Mouse (Mus musculus) embryonic facial prominence, embryonic 12.5 days (tissue): ENCODE data around the gene Nnmt. TPM values are rescaled to one million over a fixed set of nuclear protein-coding genes. Genes with fewer than 3 reads are reported as not detected.

ENCODE experiments used
- ATAC-seq: fragments of 200-750 bp; cut with Nextera tagmentation; 2 replicates; pipeline ENCODE4 v1.8.0; 2017; ENCODE audit not compliant: insufficient number of reproducible peaks, insufficient read depth, low FRiP score, low TSS enrichment
- H3K27ac ChIP-seq: fragments of 300-500 bp; sonication (generic); 2 replicates; pipeline ENCODE4 v1.5.1; 2016; ENCODE audit warnings: mild to moderate bottlenecking
- H3K27me3 ChIP-seq: fragments of 300-500 bp; sonication (generic); 2 replicates; pipeline ENCODE4 v1.6.1; 2016; ENCODE audit warnings: mild to moderate bottlenecking, moderate library complexity
- H3K36me3 ChIP-seq: fragments of 300-500 bp; sonication (generic); 2 replicates; pipeline ENCODE4 v1.6.1; 2016; ENCODE audit warnings: mild to moderate bottlenecking
- H3K4me1 ChIP-seq: fragments of 300-500 bp; sonication (generic); 2 replicates; pipeline ENCODE4 v1.6.1; 2016
- H3K4me2 ChIP-seq: fragments of 300-500 bp; sonication (generic); replicated peaks from 2 replicates; pipeline ENCODE4 v1.6.1; 2016; ENCODE audit warnings: mild to moderate bottlenecking, moderate library complexity
- H3K4me3 ChIP-seq: fragments of 300-500 bp; sonication (generic); 2 replicates; pipeline ENCODE4 v1.5.1; 2016; ENCODE audit warnings: mild to moderate bottlenecking
- H3K9ac ChIP-seq: fragments of 300-500 bp; sonication (generic); 2 replicates; pipeline ENCODE4 v1.6.1; 2016; ENCODE audit warnings: mild to moderate bottlenecking, moderate library complexity
- H3K9me3 ChIP-seq: fragments of 300-500 bp; sonication (generic); 2 replicates; pipeline ENCODE4 v1.6.1; 2016; ENCODE audit warnings: mild to moderate bottlenecking, moderate library complexity
- WGBS: fragments of 180-500 bp; shearing (Covaris S2); methylation state at CpG from one replicate; pipeline ENCODE4 v1.1.7; 2016; 5-methylcytosine and 5-hydroxymethylcytosine counted together
- polyA plus RNA-seq: library from polyadenylated mRNA; unstranded; fragments of >200 nt; fragmentation: Nextera tagmentation; extraction: Ambion mirVana; gene quantifications from 2 replicates; pipeline ENCODE4 v1.2.1, GENCODE M21; 2016

The Nnmt gene
- polyA plus RNA-seq, 1 experiment from 2014 or later = 5.2 TPM

GRCm38 (mm10) chr9:48600066-48600465 is 4.9 kb downstream of the Nnmt start:
- WGBS = 49% methylated on average over 2 of the region's 2 CpGs
- no peaks in the 10 kb centered on the region for H3K36me3 ChIP-seq
- no peak overlapping the region for H3K4me2 ChIP-seq
- no peak for ATAC-seq
- H3K4me1 ChIP-seq = 0 out of 2 replicates have a peak, but pooled peaks cover 4% of the 10 kb centered on the region
- H3K27ac ChIP-seq = no peak overlapping the region
- no peaks in the 10 kb centered on the region for H3K9me3 ChIP-seq
- no peak overlapping the region for H3K4me3 ChIP-seq
- H3K27me3 ChIP-seq = peaks cover 4% of the 10 kb centered on the region; the same call in 1 of the 2 replicates
- no peak overlapping the region for H3K9ac ChIP-seq

GRCm38 (mm10) chr9:48597494-48597893 is 7.5 kb downstream of the Nnmt start:
- H3K9ac ChIP-seq = no peak overlapping the region
- H3K4me3 ChIP-seq = no peak overlapping the region
- no peaks in the 10 kb centered on the region for H3K36me3 ChIP-seq
- H3K4me1 ChIP-seq = 0 out of 2 replicates have a peak, but pooled peaks cover 4% of the 10 kb centered on the region
- H3K4me2 ChIP-seq = no peak overlapping the region
- H3K9me3 ChIP-seq = no peaks in the 10 kb centered on the region
- ATAC-seq = no peak
- H3K27ac ChIP-seq = no peak overlapping the region
- WGBS = 80% methylated on average over 5 of the region's 5 CpGs
- H3K27me3 ChIP-seq = peaks cover 4% of the 10 kb centered on the region; the same call in 1 of the 2 replicates

GRCm38 (mm10) chr9:48596924-48597323 is 8.0 kb downstream of the Nnmt start:
- H3K36me3 ChIP-seq = no peaks in the 10 kb centered on the region
- H3K27me3 ChIP-seq = peaks cover 4% of the 10 kb centered on the region; the same call in 1 of the 2 replicates
- H3K27ac ChIP-seq = no peak overlapping the region
- no peak overlapping the region for H3K4me3 ChIP-seq
- 68% methylated on average over 11 of the region's 11 CpGs for WGBS
- no peaks in the 10 kb centered on the region for H3K9me3 ChIP-seq
- ATAC-seq = no peak
- no peak overlapping the region for H3K9ac ChIP-seq
- no peak overlapping the region for H3K4me2 ChIP-seq
- H3K4me1 ChIP-seq = 0 out of 2 replicates have a peak, but pooled peaks cover 4% of the 10 kb centered on the region

GRCm38 (mm10) chr9:48593915-48594314 is 11.0 kb downstream of the Nnmt start:
- Histone ChIP-seq H3K4me1 (no peaks in the 10 kb centered on the region), H3K4me3 (no peak overlapping the region), H3K27ac (no peak overlapping the region), H3K4me2 (no peak overlapping the region), H3K9ac (no peak overlapping the region), H3K27me3 (peaks cover 4% of the 10 kb centered on the region; the same call in 1 of the 2 replicates), H3K36me3 (no peaks in the 10 kb centered on the region), H3K9me3 (no peaks in the 10 kb centered on the region)
- 55% methylated on average over 8 of the region's 8 CpGs for WGBS
- no peak for ATAC-seq

GRCm38 (mm10) chr9:48590606-48591005 is 14.3 kb downstream of the Nnmt start:
- Histone ChIP-seq H3K36me3 (no peaks in the 10 kb centered on the region), H3K4me3 (no peak overlapping the region), H3K4me2 (no peak overlapping the region), H3K4me1 (peaks cover 4% of the 10 kb centered on the region; the same call in 1 of the 2 replicates), H3K9me3 (no peaks in the 10 kb centered on the region), H3K9ac (no peak overlapping the region), H3K27me3 (peaks cover 3% of the 10 kb centered on the region; the same call in 1 of the 2 replicates), H3K27ac (no peak overlapping the region)
- no peak for ATAC-seq
- 81% methylated on average over 4 of the region's 4 CpGs for WGBS

- Histone ChIP-seq H3K27me3 (no peaks in the 10 kb centered on the region), H3K4me3 (no peak overlapping the region), H3K4me1 (peaks cover 4% of the 10 kb centered on the region; the same call in 1 of the 2 replicates), H3K4me2 (no peak overlapping the region), H3K36me3 (no peaks in the 10 kb centered on the region), H3K27ac (no peak overlapping the region), H3K9me3 (no peaks in the 10 kb centered on the region), H3K9ac (no peak overlapping the region)
- ATAC-seq = no peak
- WGBS = 5% methylated on average over 4 of the region's 4 CpGs
Measured at GRCm38 (mm10) chr9:48586332-48586731, 18.6 kb downstream of the Nnmt start.

- ATAC-seq = no peak
- H3K27ac ChIP-seq = no peak overlapping the region
- H3K4me2 ChIP-seq = no peak overlapping the region
- H3K9ac ChIP-seq = no peak overlapping the region
- no peaks in the 10 kb centered on the region for H3K4me1 ChIP-seq
- H3K27me3 ChIP-seq = no peaks in the 10 kb centered on the region
- no peaks in the 10 kb centered on the region for H3K36me3 ChIP-seq
- no peak overlapping the region for H3K4me3 ChIP-seq
- WGBS = 88% methylated on average over 1 of the region's 1 CpGs
- no peaks in the 10 kb centered on the region for H3K9me3 ChIP-seq
Measured at GRCm38 (mm10) chr9:48580808-48581207, 24.1 kb downstream of the Nnmt start.

- H3K27me3 ChIP-seq = no peaks in the 10 kb centered on the region
- H3K4me3 ChIP-seq = no peak overlapping the region
- ATAC-seq = no peak
- H3K9ac ChIP-seq = no peak overlapping the region
- WGBS = 95% methylated on average over 5 of the region's 5 CpGs
- no peaks in the 10 kb centered on the region for H3K36me3 ChIP-seq
- H3K27ac ChIP-seq = no peak overlapping the region
- H3K4me1 ChIP-seq = no peaks in the 10 kb centered on the region
- H3K4me2 ChIP-seq = no peak overlapping the region
- H3K9me3 ChIP-seq = no peaks in the 10 kb centered on the region
Measured at GRCm38 (mm10) chr9:48562388-48562787, 42.6 kb downstream of the Nnmt start.

GRCm38 (mm10) chr9:48559482-48560139 is 45.3 kb downstream of the Nnmt start:
- H3K4me3 ChIP-seq = no peak overlapping the region
- no peak overlapping the region for H3K4me2 ChIP-seq
- H3K9me3 ChIP-seq = no peaks in the 10 kb centered on the region
- H3K9ac ChIP-seq = no peak overlapping the region
- H3K36me3 ChIP-seq = no peaks in the 10 kb centered on the region
- H3K27ac ChIP-seq = no peak overlapping the region
- WGBS = 33% methylated on average over 4 of the region's 4 CpGs
- no peak for ATAC-seq
- no peaks in the 10 kb centered on the region for H3K4me1 ChIP-seq
- no peaks in the 10 kb centered on the region for H3K27me3 ChIP-seq

GRCm38 (mm10) chr9:48558637-48559036 is 46.3 kb downstream of the Nnmt start:
- no peak for ATAC-seq
- WGBS = 72% methylated on average over 4 of the region's 4 CpGs
- no peak overlapping the region for H3K27ac ChIP-seq
- no peak overlapping the region for H3K4me3 ChIP-seq
- H3K36me3 ChIP-seq = no peaks in the 10 kb centered on the region
- H3K9ac ChIP-seq = no peak overlapping the region
- H3K4me1 ChIP-seq = no peaks in the 10 kb centered on the region
- H3K27me3 ChIP-seq = no peaks in the 10 kb centered on the region
- no peaks in the 10 kb centered on the region for H3K9me3 ChIP-seq
- H3K4me2 ChIP-seq = no peak overlapping the region

GRCm38 (mm10) chr9:48549056-48549455 is 55.9 kb downstream of the Nnmt start:
- H3K9me3 ChIP-seq = no peaks in the 10 kb centered on the region
- H3K4me1 ChIP-seq = no peaks in the 10 kb centered on the region
- H3K9ac ChIP-seq = no peak overlapping the region
- ATAC-seq = no peak
- no peaks in the 10 kb centered on the region for H3K36me3 ChIP-seq
- 76% methylated on average over 2 of the region's 2 CpGs for WGBS
- no peak overlapping the region for H3K4me3 ChIP-seq
- no peak overlapping the region for H3K4me2 ChIP-seq
- H3K27ac ChIP-seq = no peak overlapping the region
- no peaks in the 10 kb centered on the region for H3K27me3 ChIP-seq

GRCm38 (mm10) chr9:48547233-48547632 is 57.7 kb downstream of the Nnmt start:
- no peaks in the 10 kb centered on the region for H3K27me3 ChIP-seq
- no peak for ATAC-seq

More at GRCm38 (mm10) chr9:48547233-48547632, 57.7 kb downstream of the Nnmt start:
- no peaks in the 10 kb centered on the region for H3K9me3 ChIP-seq
- no peak overlapping the region for H3K4me3 ChIP-seq
- no peak overlapping the region for H3K27ac ChIP-seq
- no peaks in the 10 kb centered on the region for H3K36me3 ChIP-seq
- no peak overlapping the region for H3K4me2 ChIP-seq
- no peak overlapping the region for H3K9ac ChIP-seq
- no peaks in the 10 kb centered on the region for H3K4me1 ChIP-seq
